Mouse (Mus musculus): Measurements from ENCODE around the gene Pnmt. TPM values are rescaled to one million over a fixed set of nuclear protein-coding genes. Genes with fewer than 3 reads are reported as not detected.
"Not testable (repeated sequence)": the region's sequence is repeated elsewhere in the genome, so short reads cannot be mapped to it uniquely, and the experiment has no call there.

Gene Pnmt
- total RNA-seq, 1 experiment from 2014 or later: not detected

GRCm38 (mm10) chr11:98381651-98382050 lies 4.6 kb upstream of the Pnmt start:
- ATAC-seq (replicated peaks; ENCODE audit: low read depth, poor library complexity, severe bottlenecking): no peak

- not testable (repeated sequence) for ATAC-seq (replicated peaks; ENCODE audit: low read depth, poor library complexity, severe bottlenecking)
These were observed 3.8 kb upstream of the Pnmt start for GRCm38 (mm10) chr11:98382405-98382804.

GRCm38 (mm10) chr11:98383261-98384030 lies 2.8 kb upstream of the Pnmt start, which contains the start of gene Tcap:
Gene Tcap (plus strand): TSS chr11:98383811.
- no peak for ATAC-seq (replicated peaks; ENCODE audit: low read depth, poor library complexity, severe bottlenecking)

GRCm38 (mm10) chr11:98384216-98384615 lies 2.0 kb upstream of the Pnmt start:
- ATAC-seq (replicated peaks; ENCODE audit: low read depth, poor library complexity, severe bottlenecking): no peak

- ATAC-seq (replicated peaks; ENCODE audit: low read depth, poor library complexity, severe bottlenecking): no peak
These were observed 1.3 kb upstream of the Pnmt start for GRCm38 (mm10) chr11:98384721-98385637.

GRCm38 (mm10) chr11:98386596-98386995 lies 346 bp downstream of the Pnmt start:
- ATAC-seq (replicated peaks; ENCODE audit: low read depth, poor library complexity, severe bottlenecking): no peak

- ATAC-seq (replicated peaks; ENCODE audit: low read depth, poor library complexity, severe bottlenecking): no peak
These were observed 867 bp downstream of the Pnmt start for GRCm38 (mm10) chr11:98387056-98387577.

GRCm38 (mm10) chr11:98388282-98388681 lies 2.0 kb downstream of the Pnmt start:
- ATAC-seq (replicated peaks; ENCODE audit: low read depth, poor library complexity, severe bottlenecking): no peak

GRCm38 (mm10) chr11:98389221-98389780 lies 3.1 kb downstream of the Pnmt start:
- peak; percentile 38 for ATAC-seq (replicated peaks; ENCODE audit: low read depth, poor library complexity, severe bottlenecking)

GRCm38 (mm10) chr11:98390141-98390540 lies 3.9 kb downstream of the Pnmt start:
- no peak for ATAC-seq (replicated peaks; ENCODE audit: low read depth, poor library complexity, severe bottlenecking)

- no peak for ATAC-seq (replicated peaks; ENCODE audit: low read depth, poor library complexity, severe bottlenecking)
These were observed 5.8 kb downstream of the Pnmt start for GRCm38 (mm10) chr11:98392034-98392433.

- peak; percentile 40 for ATAC-seq (replicated peaks; ENCODE audit: low read depth, poor library complexity, severe bottlenecking)
These were observed 6.4 kb downstream of the Pnmt start for GRCm38 (mm10) chr11:98392645-98393044.

- ATAC-seq (replicated peaks; ENCODE audit: low read depth, poor library complexity, severe bottlenecking): peak; percentile 71
These were observed 7.1 kb downstream of the Pnmt start for GRCm38 (mm10) chr11:98393317-98393716.

GRCm38 (mm10) chr11:98394301-98394700 lies 8.1 kb downstream of the Pnmt start:
- ATAC-seq (replicated peaks; ENCODE audit: low read depth, poor library complexity, severe bottlenecking): no peak

- no peak for ATAC-seq (replicated peaks; ENCODE audit: low read depth, poor library complexity, severe bottlenecking)
These were observed 8.8 kb downstream of the Pnmt start for GRCm38 (mm10) chr11:98395041-98395440.

GRCm38 (mm10) chr11:98397946-98398345 lies 11.7 kb downstream of the Pnmt start:
- ATAC-seq (replicated peaks; ENCODE audit: low read depth, poor library complexity, severe bottlenecking): no peak

- peak; percentile 89 for ATAC-seq (replicated peaks; ENCODE audit: low read depth, poor library complexity, severe bottlenecking)
These were observed 14.0 kb downstream of the Pnmt start, which contains the start of gene Pgap3 for GRCm38 (mm10) chr11:98400161-98400726. Gene Pgap3 (minus strand): TSS chr11:98400490.

- no peak for ATAC-seq (replicated peaks; ENCODE audit: low read depth, poor library complexity, severe bottlenecking)
These were observed 14.6 kb downstream of the Pnmt start for GRCm38 (mm10) chr11:98400816-98401215.

GRCm38 (mm10) chr11:98406621-98407020 lies 20.4 kb downstream of the Pnmt start:
- no peak for ATAC-seq (replicated peaks; ENCODE audit: low read depth, poor library complexity, severe bottlenecking)

GRCm38 (mm10) chr11:98408872-98409271 lies 22.6 kb downstream of the Pnmt start:
- no peak for ATAC-seq (replicated peaks; ENCODE audit: low read depth, poor library complexity, severe bottlenecking)
